Mouse (Mus musculus): ENCODE measurements around the gene Zfp629. TPM values are rescaled to one million over a fixed set of nuclear protein-coding genes. Genes with fewer than 3 reads are reported as not detected.

Gene Zfp629
- polyA plus RNA-seq, 1 experiment, result 14.2 TPM

- Histone ChIP-seq H3K4me1 (ENCODE audit: control insufficient read depth, insufficient read depth, low read length) (no peaks in the 10 kb centered on the region), H3K4me3 (replicated peaks; ENCODE audit: control insufficient read depth, low read depth, low read length) (no peak overlapping the region), H3K27ac (ENCODE audit: control insufficient read depth, insufficient read depth, low read depth, low read length, poor library complexity) (no peak overlapping the region)
- TF ChIP-seq POLR2A (IDR thresholded peaks at IDR 0.05; ENCODE audit: borderline replicate concordance, control insufficient read depth, low read depth, low read length), result no peak
- no peak for TF ChIP-seq CTCF (IDR thresholded peaks at IDR 0.05; ENCODE audit: control insufficient read depth, insufficient read depth, low read length)
- 95% methylated on average over 26 of the region's 26 CpGs for whole genome bisulfite sequencing
These were observed 4.0 kb downstream of the Zfp629 start for GRCm38 (mm10) chr7:127611561-127611960.

GRCm38 (mm10) chr7:127611011-127611410 is 4.6 kb downstream of the Zfp629 start:
- no peaks in the 10 kb centered on the region for H3K4me1 ChIP-seq (ENCODE audit: control insufficient read depth, insufficient read depth, low read length)
- TF ChIP-seq POLR2A (IDR thresholded peaks at IDR 0.05; ENCODE audit: borderline replicate concordance, control insufficient read depth, low read depth, low read length), result no peak
- no peak for TF ChIP-seq CTCF (IDR thresholded peaks at IDR 0.05; ENCODE audit: control insufficient read depth, insufficient read depth, low read length)
- no peak overlapping the region for H3K4me3 ChIP-seq (replicated peaks; ENCODE audit: control insufficient read depth, low read depth, low read length)
- 93% methylated on average over 29 of the region's 29 CpGs for whole genome bisulfite sequencing
- no peak overlapping the region for H3K27ac ChIP-seq (ENCODE audit: control insufficient read depth, insufficient read depth, low read depth, low read length, poor library complexity)

- no peak for TF ChIP-seq POLR2A (IDR thresholded peaks at IDR 0.05; ENCODE audit: borderline replicate concordance, control insufficient read depth, low read depth, low read length)
- TF ChIP-seq CTCF (IDR thresholded peaks at IDR 0.05; ENCODE audit: control insufficient read depth, insufficient read depth, low read length), result no peak
- WGBS, result 64% methylated on average over 6 of the region's 6 CpGs
- Histone ChIP-seq H3K27ac (ENCODE audit: control insufficient read depth, insufficient read depth, low read depth, low read length, poor library complexity) (no peak overlapping the region), H3K4me3 (replicated peaks; ENCODE audit: control insufficient read depth, low read depth, low read length) (no peak overlapping the region), H3K4me1 (ENCODE audit: control insufficient read depth, insufficient read depth, low read length) (no peaks in the 10 kb centered on the region)
These were observed 8.4 kb downstream of the Zfp629 start for GRCm38 (mm10) chr7:127607150-127607549.

GRCm38 (mm10) chr7:127604256-127604655 is 11.3 kb downstream of the Zfp629 start:
- H3K4me3 ChIP-seq (replicated peaks; ENCODE audit: control insufficient read depth, low read depth, low read length), result no peak overlapping the region
- no peak overlapping the region for H3K27ac ChIP-seq (ENCODE audit: control insufficient read depth, insufficient read depth, low read depth, low read length, poor library complexity)
- 70% methylated on average over 10 of the region's 10 CpGs for WGBS
- TF ChIP-seq POLR2A (IDR thresholded peaks at IDR 0.05; ENCODE audit: borderline replicate concordance, control insufficient read depth, low read depth, low read length), result no peak
- no peak for TF ChIP-seq CTCF (IDR thresholded peaks at IDR 0.05; ENCODE audit: control insufficient read depth, insufficient read depth, low read length)
- H3K4me1 ChIP-seq (ENCODE audit: control insufficient read depth, insufficient read depth, low read length), result no peaks in the 10 kb centered on the region

- Histone ChIP-seq H3K4me3 (replicated peaks; ENCODE audit: control insufficient read depth, low read depth, low read length) (no peak overlapping the region), H3K27ac (ENCODE audit: control insufficient read depth, insufficient read depth, low read depth, low read length, poor library complexity) (no peak overlapping the region), H3K4me1 (ENCODE audit: control insufficient read depth, insufficient read depth, low read length) (no peaks in the 10 kb centered on the region)
- TF ChIP-seq POLR2A (IDR thresholded peaks at IDR 0.05; ENCODE audit: borderline replicate concordance, control insufficient read depth, low read depth, low read length), result no peak
- TF ChIP-seq CTCF (IDR thresholded peaks at IDR 0.05; ENCODE audit: control insufficient read depth, insufficient read depth, low read length), result no peak
- WGBS, result 85% methylated on average over 2 of the region's 2 CpGs
These were observed 12.7 kb downstream of the Zfp629 start for GRCm38 (mm10) chr7:127602903-127603302.

- TF ChIP-seq CTCF (IDR thresholded peaks at IDR 0.05; ENCODE audit: control insufficient read depth, insufficient read depth, low read length) (no peak), POLR2A (IDR thresholded peaks at IDR 0.05; ENCODE audit: borderline replicate concordance, control insufficient read depth, low read depth, low read length) (no peak)
- Histone ChIP-seq H3K4me1 (ENCODE audit: control insufficient read depth, insufficient read depth, low read length) (no peaks in the 10 kb centered on the region), H3K27ac (ENCODE audit: control insufficient read depth, insufficient read depth, low read depth, low read length, poor library complexity) (no peak overlapping the region), H3K4me3 (replicated peaks; ENCODE audit: control insufficient read depth, low read depth, low read length) (no peak overlapping the region)
- WGBS, result 85% methylated on average over 4 of the region's 4 CpGs
These were observed 13.9 kb downstream of the Zfp629 start for GRCm38 (mm10) chr7:127601735-127602134.

- TF ChIP-seq POLR2A (IDR thresholded peaks at IDR 0.05; ENCODE audit: borderline replicate concordance, control insufficient read depth, low read depth, low read length), result no peak
- TF ChIP-seq CTCF (IDR thresholded peaks at IDR 0.05; ENCODE audit: control insufficient read depth, insufficient read depth, low read length), result no peak
- 91% methylated on average over 7 of the region's 7 CpGs for WGBS
- no peak overlapping the region for H3K4me3 ChIP-seq (replicated peaks; ENCODE audit: control insufficient read depth, low read depth, low read length)
- H3K4me1 ChIP-seq (ENCODE audit: control insufficient read depth, insufficient read depth, low read length), result no peaks in the 10 kb centered on the region
- no peak overlapping the region for H3K27ac ChIP-seq (ENCODE audit: control insufficient read depth, insufficient read depth, low read depth, low read length, poor library complexity)
These were observed 15.0 kb downstream of the Zfp629 start for GRCm38 (mm10) chr7:127600612-127601011.

GRCm38 (mm10) chr7:127596747-127597146 is 18.9 kb downstream of the Zfp629 start:
- Histone ChIP-seq H3K4me3 (replicated peaks; ENCODE audit: control insufficient read depth, low read depth, low read length) (no peak overlapping the region), H3K4me1 (ENCODE audit: control insufficient read depth, insufficient read depth, low read length) (no peaks in the 10 kb centered on the region), H3K27ac (ENCODE audit: control insufficient read depth, insufficient read depth, low read depth, low read length, poor library complexity) (no peak overlapping the region)
- WGBS, result 96% methylated on average over 17 of the region's 17 CpGs
- TF ChIP-seq CTCF (IDR thresholded peaks at IDR 0.05; ENCODE audit: control insufficient read depth, insufficient read depth, low read length) (no peak), POLR2A (IDR thresholded peaks at IDR 0.05; ENCODE audit: borderline replicate concordance, control insufficient read depth, low read depth, low read length) (no peak)

- H3K4me1 ChIP-seq (ENCODE audit: control insufficient read depth, insufficient read depth, low read length), result no peaks in the 10 kb centered on the region; the same call in 1 of the 2 replicates
- 94% methylated on average over 14 of the region's 14 CpGs for WGBS
- no peak overlapping the region for H3K27ac ChIP-seq (ENCODE audit: control insufficient read depth, insufficient read depth, low read depth, low read length, poor library complexity)
- TF ChIP-seq POLR2A (IDR thresholded peaks at IDR 0.05; ENCODE audit: borderline replicate concordance, control insufficient read depth, low read depth, low read length) (no peak), CTCF (IDR thresholded peaks at IDR 0.05; ENCODE audit: control insufficient read depth, insufficient read depth, low read length) (no peak)
- no peak overlapping the region for H3K4me3 ChIP-seq (replicated peaks; ENCODE audit: control insufficient read depth, low read depth, low read length)
These were observed 23.0 kb downstream of the Zfp629 start for GRCm38 (mm10) chr7:127592575-127592974.

Measured in bone marrow, adult 2 months (tissue).